Mouse (Mus musculus) olfactory bulb, adult 2 months (tissue): ENCODE results near the gene Morn3. TPM values are rescaled to one million over a fixed set of nuclear protein-coding genes. Genes with fewer than 3 reads are reported as not detected.

ENCODE experiments used
- H3K27ac ChIP-seq: fragments of 200-500 bp; 2 replicates; pipeline ENCODE4 v1.5.1; 2012; ENCODE audit warnings: low read depth, low read length; ENCODE audit not compliant: insufficient read depth
- H3K4me1 ChIP-seq: fragments of 200-500 bp; 2 replicates; pipeline ENCODE4 v1.6.1; 2012; ENCODE audit warnings: low read length; ENCODE audit not compliant: control insufficient read depth, insufficient read depth
- H3K4me3 ChIP-seq: fragments of 200-500 bp; 2 replicates; pipeline ENCODE4 v1.5.1; 2012; ENCODE audit warnings: mild to moderate bottlenecking, low read depth, low read length, moderate library complexity; ENCODE audit not compliant: insufficient read depth
- CTCF ChIP-seq: fragments of 200-500 bp; IDR thresholded peaks from 2 replicates; pipeline ENCODE4 v1.5.1; 2012; ENCODE audit warnings: low read depth, mild to moderate bottlenecking, low read length, moderate library complexity; ENCODE audit not compliant: insufficient read depth
- POLR2A ChIP-seq: fragments of 200-500 bp; IDR thresholded peaks from 2 replicates; pipeline ENCODE4 v1.6.1; 2012; ENCODE audit warnings: mild to moderate bottlenecking, low read depth, low read length, moderate library complexity; ENCODE audit not compliant: insufficient read depth
- WGBS: fragments of 180-500 bp; shearing (Covaris S2); methylation state at CpG from one replicate; pipeline ENCODE4 v1.1.7; 2018; 5-methylcytosine and 5-hydroxymethylcytosine counted together
- polyA plus RNA-seq: library from polyadenylated mRNA; stranded (reverse); fragments of >200 nt; gene quantifications from 2 replicates; pipeline ENCODE4 v1.2.4, GENCODE M21; 2012; ENCODE audit warnings: low replicate concordance; ENCODE audit not compliant: missing spikeins, insufficient read depth, insufficient read length

The Morn3 gene
- polyA plus RNA-seq, 1 experiment = not detected

- Histone ChIP-seq H3K4me1 (no peaks in the 10 kb centered on the region), H3K4me3 (no peak overlapping the region), H3K27ac (no peak overlapping the region)
- TF ChIP-seq POLR2A = no peak
- no peak for TF ChIP-seq CTCF
- WGBS = 43% methylated on average over 7 of the region's 7 CpGs
Observed at GRCm38 (mm10) chr5:123008877-123009493, 37.8 kb downstream of the Morn3 start.

- H3K4me3 ChIP-seq = no peak overlapping the region
- no peak overlapping the region for H3K27ac ChIP-seq
- TF ChIP-seq POLR2A = no peak
- TF ChIP-seq CTCF = no peak
- no peaks in the 10 kb centered on the region for H3K4me1 ChIP-seq
- 69% methylated on average over 19 of the region's 19 CpGs for WGBS
Observed at GRCm38 (mm10) chr5:123005716-123006592, 40.9 kb downstream of the Morn3 start.

GRCm38 (mm10) chr5:123000901-123001300 lies 45.9 kb downstream of the Morn3 start:
- no peak overlapping the region for H3K27ac ChIP-seq
- TF ChIP-seq CTCF = no peak
- TF ChIP-seq POLR2A = no peak
- 79% methylated on average over 1 of the region's 1 CpGs for WGBS
- no peak overlapping the region for H3K4me3 ChIP-seq
- H3K4me1 ChIP-seq = no peaks in the 10 kb centered on the region

- Histone ChIP-seq H3K4me1 (peaks cover 2% of the 10 kb centered on the region; the same call in 1 of the 2 replicates), H3K4me3 (no peak overlapping the region), H3K27ac (no peak overlapping the region)
- TF ChIP-seq CTCF (no peak), POLR2A (no peak)
- 85% methylated on average over 18 of the region's 18 CpGs for WGBS
Observed at GRCm38 (mm10) chr5:122997205-122998204, 49.3 kb downstream of the Morn3 start.

GRCm38 (mm10) chr5:122994910-122995309 lies 51.9 kb downstream of the Morn3 start:
- Histone ChIP-seq H3K4me1 (peaks cover 13% of the 10 kb centered on the region), H3K4me3 (no peak overlapping the region), H3K27ac (no peak overlapping the region)
- TF ChIP-seq POLR2A = no peak
- TF ChIP-seq CTCF = no peak
- 26% methylated on average over 1 of the region's 1 CpGs for WGBS

- H3K4me3 ChIP-seq = no peak overlapping the region
- no peak for TF ChIP-seq CTCF
- no peak for TF ChIP-seq POLR2A
- 38% methylated on average over 5 of the region's 5 CpGs for WGBS
- H3K4me1 ChIP-seq = peaks cover 13% of the 10 kb centered on the region
- H3K27ac ChIP-seq = no peak overlapping the region
Observed at GRCm38 (mm10) chr5:122994303-122994846, 52.4 kb downstream of the Morn3 start.

- WGBS = 61% methylated on average over 2 of the region's 2 CpGs
- TF ChIP-seq CTCF = no peak
- no peak for TF ChIP-seq POLR2A
- Histone ChIP-seq H3K27ac (no peak overlapping the region), H3K4me3 (no peak overlapping the region), H3K4me1 (peaks cover 13% of the 10 kb centered on the region)
Observed at GRCm38 (mm10) chr5:122993811-122994210, 53.0 kb downstream of the Morn3 start.

GRCm38 (mm10) chr5:122991350-122992004 lies 55.3 kb downstream of the Morn3 start:
- no peak overlapping the region for H3K27ac ChIP-seq
- peaks cover 24% of the 10 kb centered on the region for H3K4me1 ChIP-seq
- no peak overlapping the region for H3K4me3 ChIP-seq
- TF ChIP-seq CTCF = no peak
- TF ChIP-seq POLR2A = no peak
- WGBS = 72% methylated on average over 5 of the region's 5 CpGs
